Mouse (Mus musculus) lung, postnatal 25 days (tissue): ENCODE measurements around the gene Lgals4.
A peak's percentile ranks its signal among the peaks of the same experiment; 100 is the strongest.
"Not testable (repeated sequence)": the region's sequence is repeated elsewhere in the genome, so short reads cannot be mapped to it uniquely, and the experiment has no call there.

ENCODE experiments used
- DNase-seq: peaks from one replicate; pipeline ENCODE4 v3.0.0; 2022; ENCODE audit warnings: low spot score

Lgals4 gene

GRCm38 (mm10) chr7:28865481-28866300 lies 32.0 kb downstream of the Lgals4 start:
- DNase-seq, result peak; percentile 91

- peak; percentile 9 for DNase-seq
These were observed 33.3 kb downstream of the Lgals4 start for GRCm38 (mm10) chr7:28866769-28867507.

GRCm38 (mm10) chr7:28867508-28868340 lies 34.1 kb downstream of the Lgals4 start:
- peak; percentile 79 for DNase-seq

- DNase-seq, result no peak
These were observed 37.4 kb downstream of the Lgals4 start for GRCm38 (mm10) chr7:28870901-28871664.

- no peak for DNase-seq
These were observed 40.9 kb downstream of the Lgals4 start for GRCm38 (mm10) chr7:28874565-28874964.

- no peak for DNase-seq
These were observed 42.4 kb downstream of the Lgals4 start for GRCm38 (mm10) chr7:28876099-28876498.

- DNase-seq, result no peak
These were observed 43.5 kb downstream of the Lgals4 start for GRCm38 (mm10) chr7:28877155-28877554.

GRCm38 (mm10) chr7:28877856-28878255 lies 44.2 kb downstream of the Lgals4 start:
- no peak for DNase-seq

GRCm38 (mm10) chr7:28879606-28880005 lies 46.0 kb downstream of the Lgals4 start:
- no peak for DNase-seq

- DNase-seq, result no peak
These were observed 46.9 kb downstream of the Lgals4 start for GRCm38 (mm10) chr7:28880554-28880953.

- DNase-seq, result no peak
These were observed 47.5 kb downstream of the Lgals4 start, which contains the start of gene Capn12 for GRCm38 (mm10) chr7:28881199-28881598. TSS of gene Capn12 (plus strand) at chr7:28881422.

- no peak for DNase-seq
These were observed 49.4 kb downstream of the Lgals4 start for GRCm38 (mm10) chr7:28883039-28883438.

- DNase-seq, result not testable (repeated sequence)
These were observed 50.0 kb downstream of the Lgals4 start for GRCm38 (mm10) chr7:28883704-28884103.

GRCm38 (mm10) chr7:28886486-28886885 lies 52.8 kb downstream of the Lgals4 start:
- no peak for DNase-seq

- no peak for DNase-seq
These were observed 55.1 kb downstream of the Lgals4 start for GRCm38 (mm10) chr7:28888701-28889161.
